Mouse (Mus musculus) forebrain, postnatal 0 days (tissue): Measurements from ENCODE around the gene Grm1. TPM values are rescaled to one million over a fixed set of nuclear protein-coding genes. Genes with fewer than 3 reads are reported as not detected.

ENCODE experiments used
- ATAC-seq: fragments of 200-750 bp; cut with Nextera tagmentation; 2 replicates; pipeline ENCODE4 v1.8.0; 2017; ENCODE audit warnings: mild to moderate bottlenecking, moderate library complexity
- DNase-seq: peaks from one replicate; pipeline ENCODE4 v3.0.0-alpha.2; 2015
- H3K27ac ChIP-seq: fragments of 300-500 bp; sonication (generic); 2 replicates; pipeline ENCODE4 v1.5.1; 2014; ENCODE audit warnings: low read depth, mild to moderate bottlenecking, antibody characterized with exemption, low read length, moderate library complexity, mixed read lengths
- H3K27me3 ChIP-seq: fragments of 300-500 bp; sonication (generic); 2 replicates; pipeline ENCODE4 v1.6.1; 2014; ENCODE audit warnings: mild to moderate bottlenecking, low read length, mixed read lengths; ENCODE audit not compliant: insufficient read depth
- H3K36me3 ChIP-seq: fragments of 300-500 bp; sonication (generic); 2 replicates; pipeline ENCODE4 v1.6.1; 2014; ENCODE audit warnings: mild to moderate bottlenecking, moderate library complexity; ENCODE audit not compliant: insufficient read depth
- H3K4me1 ChIP-seq: fragments of 300-500 bp; sonication (generic); 2 replicates; pipeline ENCODE4 v1.6.1; 2014; ENCODE audit warnings: antibody characterized with exemption; ENCODE audit not compliant: insufficient read depth
- H3K4me2 ChIP-seq: fragments of 300-500 bp; sonication (generic); 2 replicates; pipeline ENCODE4 v1.6.1; 2014; ENCODE audit warnings: low read depth, mild to moderate bottlenecking, moderate library complexity
- H3K4me3 ChIP-seq: fragments of 300-500 bp; sonication (generic); 2 replicates; pipeline ENCODE4 v1.5.1; 2014; ENCODE audit warnings: low read depth, low read length, mixed read lengths
- H3K9ac ChIP-seq: fragments of 300-500 bp; sonication (generic); 2 replicates; pipeline ENCODE4 v1.6.1; 2014; ENCODE audit warnings: mild to moderate bottlenecking
- H3K9me3 ChIP-seq: fragments of 300-500 bp; sonication (generic); 2 replicates; pipeline ENCODE4 v1.6.1; 2016; ENCODE audit warnings: low read length
- CTCF ChIP-seq: sonication (generic); IDR thresholded peaks from 2 replicates; pipeline ENCODE4 v1.5.1; 2016; ENCODE audit warnings: antibody characterized with exemption, control low read depth, low read depth
- whole genome bisulfite sequencing: fragments of 180-500 bp; shearing (Covaris S2); extraction: QIAGEN DNeasy Blood & Tissue Kit; methylation state at CpG from one replicate; pipeline ENCODE4 v1.1.7; 2014; 5-methylcytosine and 5-hydroxymethylcytosine counted together
- polyA plus RNA-seq: library from polyadenylated mRNA; unstranded; fragments of >200 nt; fragmentation: Nextera tagmentation; extraction: Ambion mirVana; gene quantifications from 2 replicates; pipeline ENCODE4 v1.2.1, GENCODE M21; 2015
- total RNA-seq: library from RNA; depleted of rRNA; stranded (reverse); fragments of >200 nt; gene quantifications from 2 replicates; pipeline ENCODE4 v1.2.3, GENCODE M21; 2014

Grm1 gene
- total and polyA plus RNA-seq, 2 experiments from 2014 or later, result 10.7 to 21.1 TPM

DNA sequence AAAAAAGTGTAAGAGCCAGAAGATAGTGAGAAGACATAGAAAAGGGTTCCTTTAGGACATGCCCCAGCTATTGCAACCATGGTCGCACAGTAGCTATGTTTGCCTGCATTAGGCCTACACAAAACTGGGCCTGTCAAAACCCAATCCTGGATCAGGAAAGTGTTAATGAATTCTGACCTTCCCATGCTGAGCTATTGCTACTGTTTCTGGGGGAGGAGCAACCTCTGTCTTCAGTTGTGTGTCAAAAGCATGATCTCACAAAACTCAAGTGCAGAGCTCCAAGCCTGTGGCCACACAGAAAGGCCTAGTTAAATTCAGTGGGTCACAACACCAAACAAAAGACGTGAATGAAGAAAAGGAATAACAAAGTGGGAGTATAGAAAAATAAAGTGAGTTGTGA is 152.5 kb downstream of the Grm1 start:
- Histone ChIP-seq H3K9me3 (no peaks in the 10 kb centered on the region), H3K9ac (no peak overlapping the region), H3K36me3 (no peaks in the 10 kb centered on the region), H3K27me3 (no peaks in the 10 kb centered on the region), H3K4me1 (no peaks in the 10 kb centered on the region), H3K4me2 (no peak overlapping the region), H3K4me3 (no peak overlapping the region), H3K27ac (no peak overlapping the region)
- ATAC-seq (no peak), DNase-seq (no peak)
- 45% methylated on average over 2 of the region's 2 CpGs for WGBS
- TF ChIP-seq CTCF, result no peak

DNA sequence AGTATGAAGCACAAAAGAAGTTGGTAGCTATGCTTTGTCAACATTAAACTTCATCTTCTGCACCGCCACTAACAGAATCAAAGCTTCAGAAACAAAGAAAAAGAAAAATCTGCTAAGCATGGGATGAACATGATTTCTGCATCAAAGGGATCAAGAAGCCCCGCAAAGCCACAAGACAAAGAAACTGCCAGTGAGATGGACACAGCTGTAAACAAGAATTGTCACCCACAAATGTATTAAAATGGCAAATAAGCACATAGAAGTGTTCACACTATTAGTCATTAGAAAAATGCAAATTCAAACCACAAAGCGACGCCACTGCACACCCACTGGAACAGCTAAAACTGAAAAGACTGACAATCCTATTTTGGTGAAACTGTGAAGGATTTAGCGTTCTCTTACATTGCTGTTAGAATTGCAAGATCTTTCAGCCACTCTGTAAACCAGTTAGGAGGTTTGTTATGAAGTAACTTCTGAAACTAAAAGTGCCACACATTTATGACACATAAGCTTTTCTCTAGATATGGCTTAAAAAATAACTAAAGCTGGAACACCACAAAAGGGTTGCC is 153.3 kb downstream of the Grm1 start:
- Histone ChIP-seq H3K4me2 (no peak overlapping the region), H3K9me3 (no peaks in the 10 kb centered on the region), H3K27me3 (no peaks in the 10 kb centered on the region), H3K27ac (no peak overlapping the region), H3K9ac (no peak overlapping the region), H3K4me1 (no peaks in the 10 kb centered on the region), H3K36me3 (no peaks in the 10 kb centered on the region), H3K4me3 (no peak overlapping the region)
- no peak for ATAC-seq
- DNase-seq, result no peak
- TF ChIP-seq CTCF, result no peak
- WGBS, result 33% methylated on average over 5 of the region's 5 CpGs

DNA sequence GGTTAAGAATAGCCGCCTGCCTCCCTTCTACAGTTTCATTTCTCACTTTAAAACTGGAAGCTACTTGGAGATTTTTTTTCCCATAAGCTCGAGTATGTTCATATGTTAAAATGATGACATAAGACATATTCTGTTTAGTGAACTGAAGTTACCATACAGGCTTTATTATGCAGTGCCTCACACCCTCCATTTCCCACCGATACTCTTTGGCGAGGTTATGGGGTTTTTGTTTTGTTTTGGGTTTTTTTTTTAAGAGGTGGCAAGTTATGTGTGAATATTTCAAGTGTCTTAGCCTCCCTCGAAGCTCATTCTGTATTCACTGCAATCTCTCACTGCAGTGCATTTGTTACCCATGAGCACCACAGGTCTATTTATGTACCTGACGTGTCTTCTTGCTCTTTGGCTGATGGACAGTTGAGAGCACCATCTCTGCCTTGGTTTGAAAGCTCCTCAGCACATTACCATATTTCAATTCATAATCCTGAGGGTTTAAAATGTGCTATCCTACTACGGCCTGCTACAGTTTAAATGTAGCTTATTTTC is 164.2 kb downstream of the Grm1 start:
- H3K9ac ChIP-seq, result no peak overlapping the region
- H3K27me3 ChIP-seq, result no peaks in the 10 kb centered on the region
- no peaks in the 10 kb centered on the region for H3K4me1 ChIP-seq
- 62% methylated on average over 7 of the region's 7 CpGs for WGBS
- DNase-seq (peak; percentile 22), ATAC-seq (peak; percentile 85)
- TF ChIP-seq CTCF, result no peak
- no peak overlapping the region for H3K4me3 ChIP-seq
- no peaks in the 10 kb centered on the region for H3K9me3 ChIP-seq
- H3K36me3 ChIP-seq, result no peaks in the 10 kb centered on the region
- no peak overlapping the region for H3K27ac ChIP-seq
- no peak overlapping the region for H3K4me2 ChIP-seq

DNA sequence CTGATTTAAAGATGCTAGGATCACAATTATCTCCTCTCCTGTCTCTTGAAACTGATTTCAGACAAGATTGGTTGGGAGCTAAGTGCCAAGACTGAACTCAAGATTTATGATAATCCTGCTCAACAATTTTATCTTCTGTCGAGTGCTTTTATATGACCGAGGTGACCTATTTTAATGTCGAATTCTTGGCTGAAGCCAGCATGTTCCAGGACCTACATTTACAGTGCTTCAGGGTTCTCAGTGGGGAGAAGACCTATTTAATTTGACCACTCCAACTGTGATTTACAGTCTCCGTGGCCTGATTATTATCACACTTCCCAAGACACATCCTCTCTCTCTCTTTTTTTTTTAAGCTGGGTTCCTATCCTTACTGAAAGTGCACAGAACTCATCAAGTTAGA is 168.5 kb downstream of the Grm1 start:
- Histone ChIP-seq H3K9ac (no peak overlapping the region), H3K4me3 (no peak overlapping the region), H3K36me3 (no peaks in the 10 kb centered on the region), H3K4me1 (no peaks in the 10 kb centered on the region), H3K9me3 (no peaks in the 10 kb centered on the region), H3K27ac (no peak overlapping the region), H3K4me2 (no peak overlapping the region), H3K27me3 (no peaks in the 10 kb centered on the region)
- no peak for DNase-seq
- no peak for ATAC-seq
- no peak for TF ChIP-seq CTCF
- 85% methylated on average over 4 of the region's 4 CpGs for WGBS

DNA sequence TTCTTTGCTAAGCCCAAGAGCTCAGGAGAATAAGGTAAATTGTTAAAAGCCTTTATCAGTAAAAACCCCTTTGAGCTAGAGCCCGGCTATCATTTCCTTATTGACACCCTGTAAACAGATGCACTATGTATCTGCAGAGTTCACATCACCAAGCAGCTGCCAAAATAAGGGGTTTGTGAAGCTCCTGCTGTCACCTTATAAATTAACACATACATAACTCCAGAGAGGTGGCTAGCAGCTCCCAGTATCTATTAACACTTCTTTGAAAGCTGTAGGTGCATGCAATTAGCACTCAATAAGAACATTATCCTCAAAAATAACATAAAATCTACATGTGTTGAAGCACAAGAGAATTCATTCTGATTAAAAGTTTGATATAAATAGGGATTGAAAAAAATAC is 191.9 kb downstream of the Grm1 start:
- ATAC-seq (no peak), DNase-seq (no peak)
- Histone ChIP-seq H3K4me3 (no peak overlapping the region), H3K9me3 (no peaks in the 10 kb centered on the region), H3K36me3 (no peaks in the 10 kb centered on the region), H3K27me3 (no peaks in the 10 kb centered on the region), H3K4me1 (no peaks in the 10 kb centered on the region), H3K4me2 (no peak overlapping the region), H3K9ac (no peak overlapping the region), H3K27ac (no peak overlapping the region)
- no peak for TF ChIP-seq CTCF
- 67% methylated on average over 1 of the region's 1 CpGs for WGBS

DNA sequence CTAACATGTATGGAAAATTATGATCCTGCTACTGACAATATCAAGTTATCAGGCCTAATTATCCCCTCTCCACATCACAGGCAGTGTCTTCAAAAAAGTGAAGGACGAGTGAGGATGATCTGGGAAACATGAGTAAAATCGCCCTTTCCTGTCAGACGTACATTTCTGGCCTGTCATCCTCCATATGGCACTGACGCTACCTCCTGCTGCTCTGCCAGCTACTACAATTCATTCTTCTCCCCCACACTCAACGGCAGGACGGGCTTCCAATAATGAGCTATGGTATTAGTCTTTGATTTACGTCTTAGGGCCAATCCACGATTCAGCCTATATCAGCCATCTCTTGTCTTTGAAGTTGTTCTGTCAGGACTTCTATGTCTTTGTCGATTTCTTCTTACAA is 193.6 kb downstream of the Grm1 start:
- 61% methylated on average over 9 of the region's 9 CpGs for WGBS
- no peaks in the 10 kb centered on the region for H3K9me3 ChIP-seq
- no peak for DNase-seq

DNA sequence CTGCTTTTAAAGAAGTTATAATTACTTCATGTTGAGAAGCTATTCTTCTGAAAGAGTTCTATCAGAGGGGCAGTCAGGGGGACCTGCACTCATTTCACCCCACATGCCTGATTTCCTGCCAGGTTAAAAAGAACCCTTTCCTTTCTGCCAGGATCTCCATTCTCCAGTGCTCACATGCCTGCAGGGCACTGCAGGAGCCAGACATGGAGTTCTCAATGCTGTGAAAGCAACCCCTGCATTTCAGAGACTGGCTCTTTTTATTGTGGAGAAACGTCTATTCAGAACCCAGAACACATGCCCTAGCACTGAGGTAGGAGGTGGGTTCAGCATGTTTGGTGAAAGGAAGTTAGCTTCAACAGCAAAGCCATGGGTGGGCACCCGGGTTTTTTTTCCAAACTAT is 197.2 kb downstream of the Grm1 start:
- DNase-seq (no peak), ATAC-seq (peak; percentile 14; the same call in 1 of the 2 replicates)
- no peak for TF ChIP-seq CTCF
- Histone ChIP-seq H3K4me3 (no peak overlapping the region), H3K9me3 (no peaks in the 10 kb centered on the region), H3K36me3 (no peaks in the 10 kb centered on the region), H3K4me1 (no peaks in the 10 kb centered on the region), H3K4me2 (no peak overlapping the region), H3K27ac (no peak overlapping the region), H3K27me3 (no peaks in the 10 kb centered on the region), H3K9ac (no peak overlapping the region)
- 2% methylated on average over 2 of the region's 2 CpGs for WGBS

More for the DNA sequence above, 193.6 kb downstream of the Grm1 start:
- Histone ChIP-seq H3K4me3 (no peak overlapping the region), H3K4me1 (no peaks in the 10 kb centered on the region), H3K27me3 (no peaks in the 10 kb centered on the region), H3K36me3 (no peaks in the 10 kb centered on the region), H3K4me2 (no peak overlapping the region), H3K27ac (no peak overlapping the region), H3K9ac (no peak overlapping the region)
- no peak for TF ChIP-seq CTCF
- no peak for ATAC-seq
